In the genomic region with DNA sequence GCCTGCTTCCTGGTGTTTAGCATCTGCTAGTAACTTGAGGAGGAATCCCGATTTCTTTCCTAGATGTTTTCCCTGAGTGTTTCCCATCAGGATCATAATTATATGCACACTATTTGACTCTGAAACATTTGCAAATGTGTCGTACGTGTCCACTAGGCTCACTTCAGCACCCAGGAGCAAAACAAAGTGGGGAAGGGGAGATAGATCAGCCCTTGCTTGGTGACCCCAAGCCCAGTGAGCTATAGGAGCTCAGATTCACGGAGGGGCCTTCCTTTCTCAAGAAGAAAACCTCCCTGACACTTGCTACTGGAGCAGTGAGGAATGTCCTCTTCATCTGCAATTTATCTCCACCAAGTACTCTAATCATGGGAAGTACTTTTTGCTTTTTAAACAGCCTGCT, we compare ENCODE assay signal across 33 mouse cellular contexts. TPM values are rescaled to one million over a fixed set of nuclear protein-coding genes. Genes with fewer than 3 reads are reported as not detected.
"Had no signal": no experiment of that assay in that cellular context is flagged by ENCODE, and none has a peak within 500 bp of the region (broad histone marks: within the 10 kb centered on the region; RNA-seq: fewer than 3 reads in every experiment).

No protein-coding gene starts in this region.

- DNase-seq: heart, postnatal 10 days; heart, postnatal 36 days; heart, postnatal 4 days; kidney, adult 11 months; kidney, adult 18-20 months; kidney, adult 2 months; kidney, adult 8-10 months; kidney, adult 9 months; kidney, postnatal 10 days; kidney, postnatal 14 days; kidney, postnatal 25 days; kidney, postnatal 36 days; layer of hippocampus, adult 9-11 months; layer of hippocampus, postnatal 36 days had no signal

- H3K9ac ChIP-seq: heart, embryonic 13.5 days; heart, embryonic 15.5 days; hindbrain, embryonic 12.5 days; hindbrain, embryonic 13.5 days; hindbrain, embryonic 14.5 days; hindbrain, embryonic 15.5 days; intestine, embryonic 15.5 days; kidney, embryonic 15.5 days had no signal

- H3K9me3 ChIP-seq: heart, embryonic 13.5 days; heart, embryonic 15.5 days; hindbrain, embryonic 10.5 days; hindbrain, embryonic 12.5 days; hindbrain, embryonic 13.5 days; hindbrain, embryonic 15.5 days; intestine, embryonic 15.5 days; kidney, embryonic 15.5 days had no signal

- H3K4me3 ChIP-seq: heart, embryonic 13.5 days; heart, embryonic 15.5 days; hindbrain, embryonic 10.5 days; hindbrain, embryonic 12.5 days; hindbrain, embryonic 13.5 days; hindbrain, embryonic 15.5 days; intestine, embryonic 15.5 days; kidney, embryonic 15.5 days; layer of hippocampus, adult 2 months; left cerebral cortex, adult 2 months had no signal

- H3K27me3 ChIP-seq: heart, embryonic 15.5 days; hindbrain, embryonic 12.5 days; hindbrain, embryonic 13.5 days; hindbrain, embryonic 15.5 days; intestine, embryonic 15.5 days had no signal

- H3K4me2 ChIP-seq: heart, embryonic 11.5 days; heart, embryonic 13.5 days; heart, embryonic 15.5 days; hindbrain, embryonic 12.5 days; hindbrain, embryonic 13.5 days; hindbrain, embryonic 14.5 days; hindbrain, embryonic 15.5 days; intestine, embryonic 15.5 days; kidney, embryonic 15.5 days had no signal

- H3K36me3 ChIP-seq: heart, embryonic 13.5 days; heart, embryonic 15.5 days; hindbrain, embryonic 10.5 days; hindbrain, embryonic 12.5 days; hindbrain, embryonic 13.5 days; hindbrain, embryonic 15.5 days; intestine, embryonic 15.5 days; kidney, embryonic 15.5 days had no signal

- ATAC-seq: hindbrain, embryonic 16.5 days; hindbrain, postnatal 0 days; inflammation-experienced regulatory T-cells, adult 6 months; intestine, embryonic 15.5 days; intestine, embryonic 16.5 days; intestine, postnatal 0 days had no signal

- H3K27ac ChIP-seq: heart, embryonic 13.5 days; heart, embryonic 15.5 days; hindbrain, embryonic 10.5 days; hindbrain, embryonic 12.5 days; hindbrain, embryonic 13.5 days; hindbrain, embryonic 15.5 days; hindbrain, postnatal 0 days; intestine, embryonic 15.5 days; kidney, embryonic 15.5 days; kidney, postnatal 0 days; layer of hippocampus, adult 2 months; left cerebral cortex, adult 2 months had no signal

RNA-seq across cellular contexts. Expression of a gene that starts 40.7 kb away (rescaled TPM):
- total RNA-seq: hematopoietic stem cell, adult 5-6 weeks had no signal
